Mouse (Mus musculus) hindbrain, embryonic 12.5 days (tissue): ENCODE results near the gene Sord. TPM values are rescaled to one million over a fixed set of nuclear protein-coding genes. Genes with fewer than 3 reads are reported as not detected.

Source experiments
- ATAC-seq: fragments of 200-750 bp; cut with Nextera tagmentation; 2 replicates; pipeline ENCODE4 v1.8.0; 2017; ENCODE audit warnings: moderate TSS enrichment; ENCODE audit not compliant: low FRiP score
- H3K27ac ChIP-seq: fragments of 300-500 bp; sonication (generic); 2 replicates; pipeline ENCODE4 v1.5.1; 2016; ENCODE audit warnings: mild to moderate bottlenecking
- H3K27me3 ChIP-seq: fragments of 300-500 bp; sonication (generic); 2 replicates; pipeline ENCODE4 v1.6.1; 2016; ENCODE audit warnings: mild to moderate bottlenecking
- H3K36me3 ChIP-seq: fragments of 300-500 bp; sonication (generic); 2 replicates; pipeline ENCODE4 v1.6.1; 2016; ENCODE audit warnings: mild to moderate bottlenecking
- H3K4me1 ChIP-seq: fragments of 300-500 bp; sonication (generic); 2 replicates; pipeline ENCODE4 v1.6.1; 2016
- H3K4me2 ChIP-seq: fragments of 300-500 bp; sonication (generic); replicated peaks from 2 replicates; pipeline ENCODE4 v1.6.1; 2016; ENCODE audit warnings: mild to moderate bottlenecking
- H3K4me3 ChIP-seq: fragments of 300-500 bp; sonication (generic); 2 replicates; pipeline ENCODE4 v1.5.1; 2016; ENCODE audit warnings: mild to moderate bottlenecking
- H3K9ac ChIP-seq: fragments of 300-500 bp; sonication (generic); 2 replicates; pipeline ENCODE4 v1.6.1; 2016; ENCODE audit warnings: mild to moderate bottlenecking, moderate library complexity
- H3K9me3 ChIP-seq: fragments of 300-500 bp; sonication (generic); replicated peaks from 2 replicates; pipeline ENCODE4 v1.6.1; 2016; ENCODE audit warnings: mild to moderate bottlenecking
- WGBS: fragments of 180-500 bp; shearing (Covaris S2); methylation state at CpG from one replicate; pipeline ENCODE4 v1.1.7; 2016; 5-methylcytosine and 5-hydroxymethylcytosine counted together
- polyA plus RNA-seq: library from polyadenylated mRNA; unstranded; fragments of >200 nt; fragmentation: Nextera tagmentation; extraction: Ambion mirVana; gene quantifications from 2 replicates; pipeline ENCODE4 v1.2.1, GENCODE M21; 2016

Gene Sord
- polyA plus RNA-seq, 1 experiment from 2014 or later, result 20.0 TPM

DNA sequence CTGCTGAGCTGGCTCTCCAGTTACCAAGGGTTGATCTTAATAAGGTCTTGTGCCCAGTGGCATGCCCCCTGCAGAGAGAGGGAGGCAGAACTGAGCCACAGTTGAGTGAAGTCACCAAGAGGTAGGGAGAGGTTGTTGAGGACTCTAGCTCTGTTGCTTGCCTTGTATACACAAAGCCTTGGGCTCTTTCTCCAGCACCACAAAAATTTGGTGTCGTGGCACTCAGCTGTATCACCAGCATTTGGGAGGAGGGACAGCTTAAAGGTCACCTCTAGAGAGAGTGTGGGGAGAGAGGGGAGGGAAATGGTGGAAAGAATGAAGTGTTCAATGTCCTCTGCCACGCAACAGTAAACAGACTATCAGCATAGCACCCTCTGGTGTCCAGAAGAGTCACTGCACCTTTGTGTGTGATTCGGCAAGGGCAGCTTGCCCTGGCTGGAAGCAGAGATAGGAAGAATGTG is 9.2 kb downstream of the Sord start:
- no peaks in the 10 kb centered on the region for H3K27me3 ChIP-seq
- peaks cover 6% of the 10 kb centered on the region; the same call in 1 of the 2 replicates for H3K36me3 ChIP-seq
- WGBS, result 9% methylated on average over 3 of the region's 3 CpGs
- H3K4me2 ChIP-seq, result no peak overlapping the region
- H3K9ac ChIP-seq, result no peak overlapping the region
- H3K27ac ChIP-seq, result no peak overlapping the region
- no peak overlapping the region for H3K4me3 ChIP-seq
- H3K4me1 ChIP-seq, result peaks cover 2% of the 10 kb centered on the region; the same call in 1 of the 2 replicates
- H3K9me3 ChIP-seq, result no peaks in the 10 kb centered on the region
- peak; percentile 68 for ATAC-seq

DNA sequence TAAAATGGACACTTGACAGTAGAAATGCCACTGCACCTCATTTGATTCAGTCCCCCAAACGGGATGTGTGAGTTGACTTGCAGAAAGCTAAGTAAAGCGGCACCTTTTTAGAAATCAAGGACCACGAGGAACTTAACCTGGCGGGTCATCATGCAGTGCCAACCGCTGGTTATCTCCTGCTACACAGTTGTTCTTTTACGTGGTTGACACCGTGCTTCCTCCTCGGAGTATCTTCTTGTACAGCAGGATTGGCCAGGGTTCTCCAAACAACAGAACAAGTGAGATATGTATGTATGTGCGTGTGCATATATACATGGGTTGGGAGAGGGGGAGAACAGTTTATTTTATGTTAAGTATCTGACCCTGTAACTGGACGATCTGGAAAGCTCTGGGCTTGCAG is 13.2 kb downstream of the Sord start:
- 89% methylated on average over 10 of the region's 10 CpGs for WGBS
- H3K36me3 ChIP-seq, result peaks cover 6% of the 10 kb centered on the region; the same call in 1 of the 2 replicates
- no peak overlapping the region for H3K27ac ChIP-seq

DNA sequence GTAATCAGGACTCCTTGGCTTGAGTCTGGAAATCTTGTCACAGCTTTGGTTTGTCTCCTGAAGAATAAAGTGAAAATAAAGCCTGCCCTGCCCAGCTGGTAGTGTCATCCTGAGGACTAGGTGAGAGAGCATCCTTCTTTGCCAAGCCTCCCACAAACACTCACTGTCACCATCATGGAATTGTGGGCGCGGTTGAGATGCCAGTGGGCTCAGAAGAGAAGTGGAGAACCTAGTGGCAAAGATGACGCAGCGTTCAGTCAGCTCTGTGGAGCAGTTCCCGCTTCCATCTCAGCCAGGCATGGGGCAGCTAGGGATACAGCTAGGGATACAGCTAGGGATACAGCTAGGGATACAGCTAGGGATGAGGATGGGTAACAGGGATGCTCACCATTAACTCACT is 21.4 kb downstream of the Sord start:
- Histone ChIP-seq H3K36me3 (no peaks in the 10 kb centered on the region), H3K4me2 (no peak overlapping the region), H3K9ac (no peak overlapping the region), H3K27ac (no peak overlapping the region), H3K27me3 (no peaks in the 10 kb centered on the region), H3K4me1 (no peaks in the 10 kb centered on the region), H3K9me3 (no peaks in the 10 kb centered on the region), H3K4me3 (no peak overlapping the region)
- WGBS, result 96% methylated on average over 5 of the region's 5 CpGs
- no peak for ATAC-seq

More for the DNA sequence above, 13.2 kb downstream of the Sord start:
- no peak overlapping the region for H3K4me2 ChIP-seq
- H3K9me3 ChIP-seq, result no peaks in the 10 kb centered on the region
- H3K27me3 ChIP-seq, result no peaks in the 10 kb centered on the region
- H3K4me3 ChIP-seq, result no peak overlapping the region
- peaks cover 2% of the 10 kb centered on the region; the same call in 1 of the 2 replicates for H3K4me1 ChIP-seq
- ATAC-seq, result no peak
- no peak overlapping the region for H3K9ac ChIP-seq

DNA sequence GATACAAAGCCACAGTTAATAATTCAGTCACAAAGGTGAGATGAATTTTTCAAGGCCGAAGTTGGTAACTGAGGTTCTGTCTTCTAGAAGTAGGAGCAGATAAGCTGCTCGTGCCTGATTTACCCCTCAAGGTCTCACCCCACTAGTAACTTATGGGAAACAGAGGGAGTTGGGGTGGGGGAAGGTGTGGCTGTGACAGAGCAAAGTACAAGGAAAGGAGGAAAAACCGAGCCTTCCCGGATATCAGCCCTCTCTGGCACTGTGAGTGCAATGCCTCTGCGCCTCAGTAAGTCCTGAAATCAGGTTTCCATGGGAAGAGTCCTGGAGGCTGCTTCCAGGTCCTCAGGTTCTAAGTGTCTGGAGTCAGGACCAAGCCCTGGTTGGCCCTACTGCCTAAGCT is 26.2 kb downstream of the Sord start:
- H3K27me3 ChIP-seq, result no peaks in the 10 kb centered on the region
- H3K9ac ChIP-seq, result no peak overlapping the region
- ATAC-seq, result no peak
- WGBS, result 89% methylated on average over 5 of the region's 5 CpGs
- H3K4me2 ChIP-seq, result no peak overlapping the region
- no peaks in the 10 kb centered on the region for H3K9me3 ChIP-seq
- peaks cover 7% of the 10 kb centered on the region for H3K4me1 ChIP-seq
- H3K36me3 ChIP-seq, result no peaks in the 10 kb centered on the region
- H3K4me3 ChIP-seq, result no peak overlapping the region
- H3K27ac ChIP-seq, result no peak overlapping the region

DNA sequence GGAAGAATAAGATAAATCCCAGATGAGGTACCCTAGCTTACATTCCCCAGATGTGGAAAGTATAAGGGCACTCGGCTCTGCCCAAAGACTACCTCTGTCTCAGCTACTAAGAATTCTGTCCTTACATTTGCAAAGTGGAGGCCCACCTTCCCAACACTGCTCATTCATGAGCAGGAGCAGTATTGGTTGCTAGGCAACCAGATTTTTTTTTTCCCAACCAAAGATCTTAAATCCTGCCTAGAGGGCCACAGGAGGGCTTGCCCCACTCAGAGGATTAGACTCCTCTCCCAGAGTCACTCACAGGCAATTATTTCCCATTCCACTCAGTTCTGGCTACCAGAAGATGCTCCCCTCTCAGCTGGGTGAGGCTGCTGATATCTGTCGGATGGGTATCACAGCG is 30.1 kb downstream of the Sord start:
- H3K4me2 ChIP-seq, result no peak overlapping the region
- no peak overlapping the region for H3K9ac ChIP-seq
- H3K27me3 ChIP-seq, result no peaks in the 10 kb centered on the region
- H3K4me1 ChIP-seq, result peaks cover 7% of the 10 kb centered on the region
- no peaks in the 10 kb centered on the region for H3K9me3 ChIP-seq
- WGBS, result 70% methylated on average over 3 of the region's 3 CpGs
- no peak overlapping the region for H3K27ac ChIP-seq
- H3K36me3 ChIP-seq, result no peaks in the 10 kb centered on the region
- no peak overlapping the region for H3K4me3 ChIP-seq
- peak; percentile 73 for ATAC-seq

DNA sequence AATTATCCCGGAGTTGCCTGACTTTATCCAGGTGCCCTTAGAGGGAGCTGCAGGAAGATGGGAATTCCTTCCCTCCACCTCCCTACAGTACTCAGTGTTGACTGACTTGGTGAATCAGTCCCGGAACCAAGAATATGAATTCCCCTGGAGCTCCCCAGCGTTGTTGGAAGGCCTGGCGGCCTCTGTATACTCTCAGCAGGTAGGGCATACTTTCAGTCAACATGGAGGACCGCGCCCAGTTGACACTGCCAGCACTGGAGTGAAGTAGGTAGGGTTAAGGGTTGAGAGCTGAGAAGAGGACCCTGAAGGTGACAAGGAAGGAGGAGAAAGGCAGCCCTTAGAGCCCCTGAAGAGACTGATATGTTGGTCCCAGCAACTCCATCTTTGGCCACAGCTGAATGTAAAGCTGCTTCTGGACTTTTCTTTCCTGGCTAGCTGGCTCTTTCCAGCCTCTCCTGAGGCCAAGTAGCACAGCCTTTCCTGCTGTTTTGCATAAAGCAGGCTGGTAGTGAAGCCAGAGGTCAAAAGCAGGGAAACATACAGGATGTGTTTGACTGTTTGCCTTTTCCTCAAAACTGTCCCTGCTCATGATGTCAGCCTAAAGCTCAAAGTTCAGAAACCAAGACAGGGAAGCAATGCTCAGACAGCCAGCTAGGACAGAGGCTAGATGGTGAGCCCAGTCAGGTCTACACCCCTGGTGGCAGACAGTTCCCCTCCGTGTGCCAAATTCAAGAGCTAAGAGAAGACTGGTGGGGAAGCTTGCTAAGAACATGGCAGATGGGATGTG is 32.1 kb downstream of the Sord start:
- ATAC-seq, result no peak
- no peak overlapping the region for H3K4me2 ChIP-seq
- 90% methylated on average over 7 of the region's 7 CpGs for WGBS
- peaks cover 7% of the 10 kb centered on the region for H3K4me1 ChIP-seq
- no peaks in the 10 kb centered on the region for H3K27me3 ChIP-seq
- no peak overlapping the region for H3K27ac ChIP-seq
- H3K9ac ChIP-seq, result no peak overlapping the region
- H3K9me3 ChIP-seq, result no peaks in the 10 kb centered on the region
- H3K4me3 ChIP-seq, result no peak overlapping the region
- no peaks in the 10 kb centered on the region for H3K36me3 ChIP-seq

DNA sequence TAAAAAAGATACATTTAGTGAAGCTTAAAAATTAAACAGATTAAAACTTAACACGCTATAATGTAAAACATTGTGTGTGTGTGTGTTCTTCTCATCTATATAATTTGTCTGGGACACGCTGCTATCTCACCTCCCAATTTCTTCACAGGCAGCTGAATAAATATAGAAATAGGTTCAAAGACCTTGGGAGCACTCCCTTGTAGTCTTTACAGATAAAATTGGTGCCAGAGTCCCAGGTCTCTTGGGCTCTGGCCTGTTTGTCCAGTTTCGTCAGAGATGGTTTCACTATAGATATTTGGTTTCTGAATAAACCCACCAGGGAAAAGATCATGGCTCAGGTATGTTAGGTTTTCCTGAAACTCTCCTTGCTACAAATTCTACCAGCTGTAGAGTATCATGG is 44.2 kb downstream of the Sord start:
- Histone ChIP-seq H3K27ac (no peak overlapping the region), H3K4me2 (no peak overlapping the region), H3K4me1 (no peaks in the 10 kb centered on the region), H3K36me3 (no peaks in the 10 kb centered on the region), H3K9me3 (no peaks in the 10 kb centered on the region), H3K4me3 (no peak overlapping the region), H3K27me3 (no peaks in the 10 kb centered on the region), H3K9ac (no peak overlapping the region)
- no peak for ATAC-seq
- 88% methylated on average over 3 of the region's 3 CpGs for WGBS

DNA sequence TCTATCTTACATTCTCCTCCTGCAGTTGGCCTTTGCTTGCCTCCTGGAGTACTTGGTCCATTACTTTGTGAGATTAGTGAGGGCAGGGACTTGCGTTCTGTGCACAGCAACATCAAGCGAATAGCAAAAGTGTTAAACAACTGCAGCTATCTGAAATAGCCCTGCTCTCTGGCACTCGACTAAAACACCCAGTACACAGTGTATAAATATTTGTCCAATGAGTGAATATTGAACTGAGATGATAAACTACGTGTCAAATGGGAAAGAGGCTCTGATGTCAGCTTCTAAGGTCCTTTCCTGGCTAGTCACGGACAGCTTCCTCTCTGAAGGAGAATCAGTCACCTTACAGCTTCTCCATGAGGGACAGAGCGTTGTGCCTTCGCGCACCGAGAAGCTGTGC is 49.5 kb downstream of the Sord start:
- Histone ChIP-seq H3K27me3 (no peaks in the 10 kb centered on the region), H3K4me1 (no peaks in the 10 kb centered on the region), H3K27ac (no peak overlapping the region), H3K9me3 (no peaks in the 10 kb centered on the region), H3K4me3 (no peak overlapping the region), H3K4me2 (no peak overlapping the region), H3K9ac (no peak overlapping the region), H3K36me3 (no peaks in the 10 kb centered on the region)
- no peak for ATAC-seq
- WGBS, result 92% methylated on average over 9 of the region's 9 CpGs

DNA sequence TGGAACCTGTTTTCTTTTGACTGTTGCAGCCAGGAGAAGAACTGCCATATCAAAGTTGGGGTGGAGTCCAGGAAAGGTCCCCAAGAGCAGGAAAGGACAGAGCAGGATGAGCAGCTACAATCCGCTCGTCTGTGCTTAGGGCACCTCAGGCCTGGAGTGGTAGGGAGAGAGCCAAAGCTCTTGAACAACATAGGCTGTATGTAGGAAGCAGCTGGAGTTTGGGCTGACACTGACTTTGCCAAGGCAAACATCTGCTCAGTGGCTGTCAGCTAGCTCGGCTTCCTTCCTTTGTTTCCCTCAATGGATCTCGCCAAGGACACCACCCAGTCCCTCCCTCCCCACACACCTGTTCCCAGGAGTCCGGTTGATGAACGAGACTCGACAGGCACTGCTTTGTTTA is 51.6 kb downstream of the Sord start:
- no peak overlapping the region for H3K4me2 ChIP-seq
- H3K9ac ChIP-seq, result no peak overlapping the region
- no peaks in the 10 kb centered on the region for H3K36me3 ChIP-seq
- 63% methylated on average over 7 of the region's 7 CpGs for WGBS
- H3K27ac ChIP-seq, result no peak overlapping the region
- no peak overlapping the region for H3K4me3 ChIP-seq
- ATAC-seq, result no peak
- no peaks in the 10 kb centered on the region for H3K9me3 ChIP-seq
- 0 out of 2 replicates have a peak, but pooled peaks cover 8% of the 10 kb centered on the region for H3K27me3 ChIP-seq
- no peaks in the 10 kb centered on the region for H3K4me1 ChIP-seq

DNA sequence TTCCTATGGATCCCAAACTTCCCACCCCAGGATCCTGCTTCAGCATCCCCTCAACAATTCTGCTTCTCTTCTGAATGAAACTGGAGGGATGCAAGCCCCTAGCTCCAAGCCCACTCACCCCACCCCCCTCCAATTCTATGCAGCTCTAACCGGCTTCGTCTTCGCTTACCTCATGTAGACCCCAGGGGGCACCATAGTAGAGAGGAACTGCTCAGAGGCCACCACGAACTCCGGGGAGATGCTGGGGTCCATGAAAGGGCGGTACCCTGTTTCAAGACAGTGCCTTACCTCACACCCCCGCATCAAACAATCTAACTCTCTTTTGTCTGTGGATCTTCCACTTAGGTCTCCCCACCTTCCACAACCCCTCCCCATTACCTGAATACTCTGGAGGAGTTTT is 60.4 kb downstream of the Sord start:
- Histone ChIP-seq H3K36me3 (no peaks in the 10 kb centered on the region), H3K27ac (no peak overlapping the region), H3K4me3 (no peak overlapping the region), H3K27me3 (peaks cover 90% of the 10 kb centered on the region), H3K9me3 (no peaks in the 10 kb centered on the region), H3K4me2 (no peak overlapping the region), H3K9ac (no peak overlapping the region), H3K4me1 (peaks cover 22% of the 10 kb centered on the region)
- no peak for ATAC-seq
- WGBS, result 7% methylated on average over 7 of the region's 7 CpGs

DNA sequence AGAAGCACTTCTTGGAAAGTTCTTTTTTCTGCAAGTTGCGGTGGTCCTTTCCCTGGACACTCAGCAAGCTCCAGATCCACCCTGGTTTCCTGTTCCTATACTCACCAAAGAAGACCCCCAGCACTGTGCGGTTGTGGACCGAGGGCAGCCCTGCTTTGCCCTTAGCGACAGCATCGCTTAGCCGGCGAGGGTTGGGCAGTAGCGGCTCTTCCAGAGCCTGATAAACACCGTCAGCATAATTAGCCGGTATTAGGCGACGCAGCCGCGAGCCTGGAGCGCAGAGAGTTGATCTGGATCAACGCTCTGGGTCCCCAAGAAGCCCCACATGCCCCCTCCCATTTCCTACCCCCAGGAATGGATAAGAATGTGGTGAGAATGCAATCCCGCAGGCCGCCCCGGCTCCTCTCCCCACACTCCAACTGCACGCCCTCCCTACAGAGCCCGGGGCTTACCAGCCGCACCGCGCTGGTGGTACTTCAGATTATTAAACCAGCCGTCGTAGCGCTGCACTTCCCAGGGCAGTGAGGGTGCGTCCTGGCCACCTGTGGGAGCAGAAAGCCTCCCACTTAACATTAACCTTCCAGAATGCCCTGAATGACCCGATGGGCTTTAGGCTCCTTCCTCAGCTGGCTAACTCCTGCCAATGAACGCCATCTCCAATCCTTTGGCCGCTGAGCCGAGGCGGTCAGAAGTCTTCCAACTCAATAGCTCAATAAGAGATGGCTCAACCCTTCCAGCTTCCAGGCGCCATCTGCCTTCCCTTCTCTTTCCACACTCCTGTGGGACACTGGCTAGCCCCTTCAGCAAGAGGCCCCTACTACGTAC is 62.9 kb downstream of the Sord start:
- Histone ChIP-seq H3K27me3 (peaks cover 99% of the 10 kb centered on the region), H3K4me3 (peak overlapping the region; percentile 11), H3K4me1 (peaks cover 37% of the 10 kb centered on the region), H3K4me2 (peak overlapping the region; percentile 38), H3K27ac (no peak overlapping the region), H3K36me3 (no peaks in the 10 kb centered on the region), H3K9me3 (no peaks in the 10 kb centered on the region), H3K9ac (no peak overlapping the region)
- under 1% methylated on average over 35 of the region's 35 CpGs for WGBS
- ATAC-seq, result no peak

DNA sequence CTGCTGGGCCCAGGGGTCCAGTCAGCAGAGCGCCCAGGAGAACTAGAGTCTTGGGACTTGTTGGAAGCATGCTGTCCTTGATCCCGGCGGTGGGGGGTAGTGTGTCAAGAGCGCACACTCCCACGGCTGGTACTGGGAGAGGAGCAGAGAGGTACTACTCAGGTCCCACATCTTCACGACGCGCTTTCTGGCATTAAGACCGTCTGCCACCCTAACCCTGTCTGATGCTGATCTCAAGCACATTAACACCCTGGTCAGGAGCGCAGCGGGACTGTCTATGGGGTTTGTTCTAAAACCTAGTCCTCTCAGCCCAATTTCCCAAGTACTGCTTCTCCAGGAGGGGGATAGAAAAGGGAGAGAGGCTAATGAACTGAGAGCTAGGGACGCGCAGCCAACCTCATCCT is 63.5 kb downstream of the Sord start, which contains the start of gene Duox2:
Gene Duox2, minus strand, starts transcription at position 354 of the 404 bp plus-strand sequence.
- H3K27me3 ChIP-seq, result peaks cover 99% of the 10 kb centered on the region
- H3K9ac ChIP-seq, result no peak within 1 kb of the TSS
- H3K36me3 ChIP-seq, result no peaks in the 10 kb centered on the region
- no peak for ATAC-seq
- 3% methylated on average over 13 of the region's 13 CpGs for WGBS
- peaks cover 37% of the 10 kb centered on the region for H3K4me1 ChIP-seq
- peak within 1 kb of the TSS; percentile 23 for H3K4me3 ChIP-seq
- peak within 1 kb of the TSS; percentile 43 for H3K4me2 ChIP-seq
- H3K9me3 ChIP-seq, result no peaks in the 10 kb centered on the region
- no peak within 1 kb of the TSS for H3K27ac ChIP-seq
